Mouse (Mus musculus): ENCODE measurements around the gene Ptpro.
"Not testable (repeated sequence)": the region's sequence is repeated elsewhere in the genome, so short reads cannot be mapped to it uniquely, and the experiment has no call there.

DNA sequence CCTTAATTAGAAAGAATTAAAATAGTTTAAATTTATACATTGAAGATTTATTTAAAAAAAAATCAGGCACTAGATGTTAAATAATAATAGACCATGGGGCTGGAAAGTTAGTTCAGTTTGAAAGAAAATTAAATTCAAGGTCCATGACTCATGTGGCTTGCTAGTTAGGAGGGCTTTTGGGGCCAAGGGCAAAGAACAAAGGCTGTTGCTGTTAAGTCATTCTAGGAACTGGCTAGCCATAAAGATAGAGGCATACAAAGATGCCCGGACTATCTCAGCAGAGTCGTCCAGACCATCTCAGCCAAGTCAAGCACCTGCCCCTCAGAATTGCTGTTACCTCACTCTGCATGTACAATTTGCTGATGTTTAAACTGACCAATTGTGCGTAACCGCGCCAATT lies 223.6 kb downstream of the Ptpro start:
- TF ChIP-seq CTCF (IDR thresholded peaks at IDR 0.05; ENCODE audit: insufficient read depth, low read length); POLR2A (IDR thresholded peaks at IDR 0.05; ENCODE audit: borderline replicate concordance, extremely low read depth, low read depth, low read length): not testable (repeated sequence)
